Mouse (Mus musculus): ENCODE measurements around the gene Lrrfip1.

DNA sequence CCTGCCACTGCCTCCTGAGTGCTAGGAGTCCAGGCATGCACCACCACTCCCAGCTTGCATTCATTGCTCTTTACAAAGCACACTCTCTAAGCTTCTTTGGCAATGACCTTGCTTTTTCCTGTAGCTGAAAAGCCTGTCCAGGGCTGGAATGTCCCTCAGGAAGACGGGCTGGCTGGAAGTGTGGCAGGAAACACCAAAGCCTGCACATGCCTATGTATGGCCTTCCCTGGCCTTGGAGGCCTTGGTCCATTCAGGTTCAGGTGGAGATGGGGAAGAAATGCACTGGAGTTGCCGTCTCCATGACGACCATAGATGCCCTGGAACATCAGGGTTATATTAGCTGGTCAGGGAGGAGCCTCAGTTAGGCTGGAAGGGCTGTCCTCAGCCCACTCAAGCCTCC is 15.3 kb downstream of the Lrrfip1 start:
- TF ChIP-seq CTCF (IDR thresholded peaks at IDR 0.05; ENCODE audit: control insufficient read depth, insufficient read depth, insufficient read length) (no peak), CEBPB (IDR thresholded peaks at IDR 0.05; ENCODE audit: low read depth) (no peak), USF1 (IDR thresholded peaks at IDR 0.05; ENCODE audit: low read depth) (no peak)

All from C2C12 (cell line).